12 mouse cellular contexts compared by ENCODE assay signal in the genomic region with DNA sequence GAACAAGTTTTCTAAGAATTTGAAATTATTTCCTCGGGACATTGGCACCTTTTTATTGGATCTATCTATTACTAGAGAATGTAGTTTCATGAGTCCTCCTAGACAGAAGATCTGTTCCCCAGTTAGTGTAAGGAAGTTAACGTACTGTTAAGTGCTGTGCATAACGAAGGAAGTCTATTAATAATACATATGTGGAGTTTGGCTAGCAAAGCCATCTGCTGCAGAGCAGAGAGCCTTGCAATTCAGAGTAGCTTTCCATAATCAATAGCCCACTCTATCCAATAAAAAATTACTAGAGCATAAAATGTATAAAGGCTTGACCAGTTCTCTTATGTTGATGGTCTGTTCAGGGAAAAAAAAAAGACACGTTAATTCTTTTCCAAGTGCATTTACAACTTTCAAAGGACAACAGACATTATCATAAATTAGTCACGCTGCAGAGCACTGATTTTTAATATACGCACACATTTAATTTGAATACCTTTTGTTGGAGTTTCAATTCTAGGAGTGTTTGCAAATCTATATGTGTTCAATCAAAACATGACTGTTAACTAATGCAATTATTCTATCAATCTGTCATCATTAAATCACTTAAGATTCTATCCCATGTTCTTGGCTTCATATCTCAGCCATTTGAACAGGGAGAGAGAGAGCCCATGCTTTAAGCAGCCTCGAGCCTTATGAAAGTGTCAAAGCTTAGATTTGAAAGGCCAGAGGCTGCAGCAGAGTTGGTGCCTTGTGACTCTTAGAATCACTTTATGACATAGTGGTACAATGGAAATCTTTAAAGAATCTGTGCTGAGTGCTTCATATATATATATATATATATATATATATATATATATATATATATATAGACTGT.
"Had no signal": no experiment of that assay in that cellular context is flagged by ENCODE, and none has a peak within 500 bp of the region (broad histone marks: within the 10 kb centered on the region; RNA-seq: fewer than 3 reads in every experiment).

No protein-coding gene starts in this region.

- H3K9ac ChIP-seq: kidney, embryonic 15.5 days; limb, embryonic 13.5 days; liver, embryonic 14.5 days; neural tube, embryonic 13.5 days had no signal

- H3K27me3 ChIP-seq: kidney, embryonic 15.5 days; limb, embryonic 13.5 days; neural tube, embryonic 13.5 days had no signal

- H3K4me1 ChIP-seq: kidney, embryonic 15.5 days; limb, embryonic 13.5 days had no signal

- H3K9me3 ChIP-seq: kidney, embryonic 15.5 days; limb, embryonic 13.5 days; neural tube, embryonic 13.5 days had no signal

- H3K4me3 ChIP-seq: kidney, embryonic 15.5 days; limb, embryonic 13.5 days; myocyte; neural tube, embryonic 13.5 days had no signal

- H3K36me3 ChIP-seq: kidney, embryonic 15.5 days; limb, embryonic 13.5 days; neural tube, embryonic 13.5 days had no signal

- H3K4me2 ChIP-seq: kidney, embryonic 15.5 days; limb, embryonic 13.5 days; neural tube, embryonic 13.5 days had no signal

- DNase-seq: kidney, adult 2 months; kidney, postnatal 14 days; left cerebral cortex, postnatal 4 days; lung, adult 18-20 months; right cerebral cortex, adult 18-20 months; thymus, postnatal 4 days had no signal

- H3K27ac ChIP-seq: kidney, embryonic 15.5 days; limb, embryonic 13.5 days; liver, embryonic 14.5 days; neural tube, embryonic 13.5 days; stomach, postnatal 0 days had no signal
